Mouse (Mus musculus) T-helper 2 cell (primary cell): Measurements from ENCODE around the gene Hadha.

ENCODE experiments used
- in situ Hi-C: fragments of 300-600 bp; cut with MboI, MseI; formaldehyde crosslinking; loops from one replicate; pipeline ENCODE4 v1.15.1; 2025; ENCODE audit warnings: high pct_unique_total_duplicates

Gene Hadha

GRCm38 (mm10) chr5:30154013-30154412, 949 bp downstream of the Hadha start:
- in situ Hi-C loops, result loop anchor here (5.0 kb wide), 1 partner anchor 88 kb away; no protein-coding TSS in a partner anchor

GRCm38 (mm10) chr5:30153222-30153621, 1.7 kb downstream of the Hadha start:
- in situ Hi-C loops, result loop anchor here (5.0 kb wide), 1 partner anchor 89 kb away; no protein-coding TSS in a partner anchor

GRCm38 (mm10) chr5:30152413-30152812, 2.5 kb downstream of the Hadha start:
- in situ Hi-C loops, result loop anchor here (5.0 kb wide), 1 partner anchor 90 kb away; no protein-coding TSS in a partner anchor

- in situ Hi-C loops, result loop anchor here (5.0 kb wide), 1 partner anchor 90 kb away; no protein-coding TSS in a partner anchor
Measured at GRCm38 (mm10) chr5:30152007-30152406, 3.0 kb downstream of the Hadha start.

- in situ Hi-C loops, result no loop called here
Measured at GRCm38 (mm10) chr5:30148133-30148920, 6.6 kb downstream of the Hadha start.

GRCm38 (mm10) chr5:30146526-30146925, 8.4 kb downstream of the Hadha start:
- in situ Hi-C loops, result no loop called here

GRCm38 (mm10) chr5:30138193-30138592, 16.8 kb downstream of the Hadha start:
- in situ Hi-C loops, result no loop called here

- in situ Hi-C loops, result no loop called here
Measured at GRCm38 (mm10) chr5:30137271-30137670, 17.7 kb downstream of the Hadha start.

GRCm38 (mm10) chr5:30135711-30136231, 19.2 kb downstream of the Hadha start:
- in situ Hi-C loops, result no loop called here

- in situ Hi-C loops, result no loop called here
Measured at GRCm38 (mm10) chr5:30132173-30132572, 22.8 kb downstream of the Hadha start.

GRCm38 (mm10) chr5:30131246-30131645, 23.7 kb downstream of the Hadha start:
- in situ Hi-C loops, result no loop called here

GRCm38 (mm10) chr5:30128680-30129079, 26.3 kb downstream of the Hadha start:
- in situ Hi-C loops, result no loop called here

- in situ Hi-C loops, result no loop called here
Measured at GRCm38 (mm10) chr5:30127921-30128597, 26.9 kb downstream of the Hadha start.

GRCm38 (mm10) chr5:30126756-30127155, 28.2 kb downstream of the Hadha start:
- in situ Hi-C loops, result no loop called here

GRCm38 (mm10) chr5:30125587-30125986, 29.4 kb downstream of the Hadha start:
- in situ Hi-C loops, result no loop called here

- in situ Hi-C loops, result no loop called here
Measured at GRCm38 (mm10) chr5:30122481-30122880, 32.5 kb downstream of the Hadha start.

- in situ Hi-C loops, result no loop called here
Measured at GRCm38 (mm10) chr5:30120106-30120505, 34.9 kb downstream of the Hadha start.

GRCm38 (mm10) chr5:30119163-30119562, 35.8 kb downstream of the Hadha start:
- in situ Hi-C loops, result no loop called here

- in situ Hi-C loops, result no loop called here
Measured at GRCm38 (mm10) chr5:30118018-30118417, 36.9 kb downstream of the Hadha start.

GRCm38 (mm10) chr5:30115718-30116117, 39.2 kb downstream of the Hadha start:
- in situ Hi-C loops, result no loop called here

- in situ Hi-C loops, result no loop called here
Measured at GRCm38 (mm10) chr5:30114761-30115140, 40.2 kb downstream of the Hadha start.
